Mouse (Mus musculus): Measurements from ENCODE around the gene Slc10a3.
"Not testable (repeated sequence)": the region's sequence is repeated elsewhere in the genome, so short reads cannot be mapped to it uniquely, and the experiment has no call there.

DNA sequence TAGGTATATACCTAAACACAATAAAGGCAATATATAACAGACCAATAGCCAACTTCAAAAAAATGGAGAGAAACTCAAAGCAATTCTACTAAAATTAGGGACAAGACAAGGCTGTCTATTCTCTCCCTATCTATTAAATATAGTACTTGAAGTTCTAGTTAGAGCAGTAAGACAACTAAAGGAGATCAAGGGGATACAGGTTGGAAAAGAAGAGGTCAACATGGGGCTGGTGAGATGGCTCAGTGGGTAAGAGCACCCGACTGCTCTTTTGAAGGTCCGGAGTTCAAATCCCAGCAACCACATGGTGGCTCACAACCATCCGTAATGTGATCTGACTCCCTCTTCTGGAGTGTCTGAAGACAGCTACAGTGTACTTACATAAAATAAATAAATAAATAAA, 16.1 kb downstream of the Slc10a3 start:
- TF ChIP-seq CTCF, EP300 (IDR thresholded peaks at IDR 0.05; ENCODE audit: low read depth): not testable (repeated sequence)
